In genomic region chr19:30289721-30290120, GRCm38 (mm10) we compare ENCODE assay signal across 30 mouse cellular contexts. TPM values are rescaled to one million over a fixed set of nuclear protein-coding genes. Genes with fewer than 3 reads are reported as not detected.
"Had no signal": no experiment of that assay in that cellular context is flagged by ENCODE, and none has a peak within 500 bp of the region (broad histone marks: within the 10 kb centered on the region; RNA-seq: fewer than 3 reads in every experiment).

No protein-coding gene starts in this region.

- DNase-seq: lung, adult 18-20 months; lung, postnatal 10 days; lung, postnatal 36 days; retina, postnatal 1 day; right cerebral cortex, postnatal 25 days; spleen, adult 18-20 months; thymus, adult 2 months; thymus, postnatal 14 days; thymus, postnatal 4 days had no signal

- H3K36me3 ChIP-seq: liver, embryonic 12.5 days; liver, embryonic 15.5 days; lung, embryonic 15.5 days; midbrain, embryonic 10.5 days; midbrain, embryonic 13.5 days; neural tube, embryonic 13.5 days; stomach, embryonic 15.5 days had no signal

- H3K9me3 ChIP-seq: liver, embryonic 12.5 days; liver, embryonic 15.5 days; lung, embryonic 15.5 days; megakaryocyte, embryonic 14.5 days; midbrain, embryonic 10.5 days; midbrain, embryonic 13.5 days; neural tube, embryonic 13.5 days; stomach, embryonic 15.5 days had no signal

- H3K4me1 ChIP-seq: liver, embryonic 12.5 days; liver, embryonic 15.5 days; lung, embryonic 15.5 days; midbrain, embryonic 10.5 days; midbrain, embryonic 13.5 days; neural tube, embryonic 13.5 days; stomach, embryonic 15.5 days had no signal

- H3K9ac ChIP-seq: liver, embryonic 12.5 days; liver, embryonic 15.5 days; lung, embryonic 15.5 days; midbrain, embryonic 13.5 days; neural tube, embryonic 13.5 days; stomach, embryonic 15.5 days had no signal

- H3K27me3 ChIP-seq: liver, embryonic 12.5 days; liver, embryonic 15.5 days; lung, embryonic 15.5 days; midbrain, embryonic 13.5 days; neural tube, embryonic 13.5 days; stomach, embryonic 15.5 days had no signal

- H3K4me2 ChIP-seq: liver, embryonic 12.5 days; liver, embryonic 15.5 days; lung, embryonic 15.5 days; midbrain, embryonic 13.5 days; neural tube, embryonic 13.5 days; stomach, embryonic 15.5 days had no signal

- ATAC-seq: intestine, postnatal 0 days; liver, embryonic 12.5 days; midbrain, embryonic 13.5 days; midbrain, embryonic 16.5 days had no signal

- H3K4me3 ChIP-seq: liver, embryonic 12.5 days; liver, embryonic 15.5 days; lung, embryonic 15.5 days; megakaryocyte, embryonic 14.5 days; midbrain, embryonic 10.5 days; midbrain, embryonic 13.5 days; myocyte; neural tube, embryonic 13.5 days; stomach, embryonic 15.5 days had no signal

- H3K27ac ChIP-seq: liver, embryonic 12.5 days; liver, embryonic 15.5 days; lung, embryonic 15.5 days; midbrain, embryonic 10.5 days; midbrain, embryonic 13.5 days; neural tube, embryonic 13.5 days; stomach, embryonic 15.5 days had no signal

RNA-seq across cellular contexts. Expression of gene Mbl2, which starts 57.0 kb away (rescaled TPM):
- total RNA-seq: layer of hippocampus, adult 18-20 months; layer of hippocampus, postnatal 14 days; left cerebral cortex, adult 8-10 months; left cerebral cortex, postnatal 36 days; monocyte, adult 5-6 weeks; neutrophil, adult 5-6 weeks had no signal
- polyA plus RNA-seq: intestine, embryonic 14.5 days; kidney, embryonic 14.5 days; limb, embryonic 11.5 days; limb, embryonic 14.5 days; lung, embryonic 15.5 days; midbrain, embryonic 10.5 days; midbrain, embryonic 13.5 days; myocyte; neural tube, embryonic 13.5 days; stomach, embryonic 15.5 days had no signal
